Mouse (Mus musculus): ENCODE data around the gene Hist1h2af.

- TF ChIP-seq POLR2A (IDR thresholded peaks at IDR 0.05; ENCODE audit: control insufficient read depth, extremely low read depth, insufficient read depth, low read length, poor library complexity): no peak
- no peak for TF ChIP-seq CTCF (IDR thresholded peaks at IDR 0.05; ENCODE audit: borderline replicate concordance, control insufficient read depth, extremely low read depth, insufficient read depth, low read length, poor library complexity)
Measured at GRCm38 (mm10) chr13:23515281-23515680, 18.4 kb upstream of the Hist1h2af start.
